Mouse (Mus musculus): ENCODE data around the gene Gsg1l. TPM values are rescaled to one million over a fixed set of nuclear protein-coding genes. Genes with fewer than 3 reads are reported as not detected.

Gene Gsg1l
- polyA plus RNA-seq, 1 experiment from 2014 or later: 3.2 TPM

GRCm38 (mm10) chr7:125829121-125829666, 253.0 kb downstream of the Gsg1l start:
- H3K9ac ChIP-seq: no peak overlapping the region

GRCm38 (mm10) chr7:125828561-125828960, 253.7 kb downstream of the Gsg1l start:
- H3K9ac ChIP-seq: no peak overlapping the region
- H3K36me3 ChIP-seq: no peaks in the 10 kb centered on the region
- no peaks in the 10 kb centered on the region for H3K27me3 ChIP-seq
- no peaks in the 10 kb centered on the region for H3K9me3 ChIP-seq
- ATAC-seq (ENCODE audit: borderline replicate concordance, extremely low read depth, low FRiP score, low TSS enrichment): no peak; the same call in 1 of the 2 replicates
- peak overlapping the region; percentile 53; the same call in 1 of the 2 replicates for H3K27ac ChIP-seq
- H3K4me2 ChIP-seq: no peak overlapping the region
- no peak overlapping the region for H3K4me3 ChIP-seq
- WGBS: 61% methylated on average over 5 of the region's 5 CpGs
- peaks cover 30% of the 10 kb centered on the region for H3K4me1 ChIP-seq

More at GRCm38 (mm10) chr7:125829121-125829666, 253.0 kb downstream of the Gsg1l start:
- H3K27ac ChIP-seq: peak overlapping the region; percentile 53
- no peaks in the 10 kb centered on the region for H3K27me3 ChIP-seq
- WGBS: 29% methylated on average over 3 of the region's 3 CpGs
- no peaks in the 10 kb centered on the region for H3K9me3 ChIP-seq
- ATAC-seq (ENCODE audit: borderline replicate concordance, extremely low read depth, low FRiP score, low TSS enrichment): no peak
- H3K4me3 ChIP-seq: no peak overlapping the region
- no peak overlapping the region for H3K4me2 ChIP-seq
- no peaks in the 10 kb centered on the region for H3K36me3 ChIP-seq
- peaks cover 30% of the 10 kb centered on the region for H3K4me1 ChIP-seq

Other genes with a start within 250 kb of the Gsg1l start
- 39.4 and 44.5 TPM in 2 replicates for gene Xpo6, start 118.1 kb upstream of the Gsg1l start, polyA plus RNA-seq (2015; fragmentation: Nextera tagmentation; extraction: Ambion mirVana)
- 28.7 and 32.3 TPM in 2 replicates for gene Sbk1, start 190.2 kb upstream of the Gsg1l start, polyA plus RNA-seq (2015; fragmentation: Nextera tagmentation; extraction: Ambion mirVana)